ENCODE assay signal across 8 mouse cellular contexts in genomic region chr2:31106621-31107320, GRCm38 (mm10). TPM values are rescaled to one million over a fixed set of nuclear protein-coding genes. Genes with fewer than 3 reads are reported as not detected.
DNase-seq lines count a peak whose midpoint lies in the region; ATAC-seq lines count a peak whose summit lies in the region.

No protein-coding gene starts in this region.

- H3K4me3 ChIP-seq in lung, embryonic 16.5 days (ENCODE audit: low read length): no peak overlapping the region
- H3K4me3 ChIP-seq in heart, embryonic 16.5 days (ENCODE audit: low read length): no peak overlapping the region
- H3K4me3 ChIP-seq in neural tube, embryonic 15.5 days (replicated peaks): no peak overlapping the region

- peaks cover 13% of the 10 kb centered on the region for H3K4me1 ChIP-seq in lung, embryonic 16.5 days (replicated peaks; ENCODE audit: control insufficient read depth, insufficient read depth, low read length)
- peaks cover 34% of the 10 kb centered on the region for H3K4me1 ChIP-seq in heart, embryonic 16.5 days (ENCODE audit: control insufficient read depth, insufficient read depth, low read length)
- peaks cover 17% of the 10 kb centered on the region for H3K4me1 ChIP-seq in neural tube, embryonic 15.5 days

- H3K9ac ChIP-seq in lung, embryonic 16.5 days (ENCODE audit: low read length): no peak overlapping the region
- peak overlapping the region; percentile 12 for H3K9ac ChIP-seq in heart, embryonic 16.5 days (ENCODE audit: low read length)
- H3K9ac ChIP-seq in neural tube, embryonic 15.5 days (replicated peaks): peak overlapping the region; percentile 24

- peak overlapping the region; percentile 15 for H3K27ac ChIP-seq in lung, embryonic 16.5 days (ENCODE audit: low read length)
- peak overlapping the region; percentile 79 for H3K27ac ChIP-seq in heart, embryonic 16.5 days (ENCODE audit: low read length)
- peak overlapping the region; percentile 72 for H3K27ac ChIP-seq in neural tube, embryonic 15.5 days (replicated peaks)

- H3K27me3 ChIP-seq in lung, embryonic 16.5 days (ENCODE audit: control insufficient read depth, insufficient read depth, low read depth, low read length): no peaks in the 10 kb centered on the region
- H3K27me3 ChIP-seq in heart, embryonic 16.5 days (ENCODE audit: control insufficient read depth, insufficient read depth, low read length): no peaks in the 10 kb centered on the region
- H3K27me3 ChIP-seq in neural tube, embryonic 15.5 days (replicated peaks): no peaks in the 10 kb centered on the region

- 18% methylated on average over 11 of the region's 11 CpGs for WGBS in lung, embryonic 16.5 days
- WGBS in heart, embryonic 16.5 days: 12% methylated on average over 11 of the region's 11 CpGs
- 38% methylated on average over 11 of the region's 11 CpGs for WGBS in neural tube, embryonic 15.5 days

- 0 out of 2 replicates have a peak overlapping the region, but pooled peaks have one; percentile 19 for H3K4me2 ChIP-seq in lung, embryonic 16.5 days (ENCODE audit: low read depth, low read length)
- H3K4me2 ChIP-seq in heart, embryonic 16.5 days (ENCODE audit: low read depth, low read length): peak overlapping the region; percentile 27
- H3K4me2 ChIP-seq in neural tube, embryonic 15.5 days: peak overlapping the region; percentile 24

- peak; percentile 79 for ATAC-seq in lung, embryonic 16.5 days (ENCODE audit: low read depth)
- ATAC-seq in heart, embryonic 16.5 days (replicated peaks; ENCODE audit: extremely low read depth, insufficient read depth, low FRiP score): peak; percentile 81
- ATAC-seq in neural tube, embryonic 15.5 days (ENCODE audit: low FRiP score): peak; percentile 53; the same call in 1 of the 2 replicates

- DNase-seq in lung, postnatal 14 days: no peak
- peak; percentile 93 to 94 for DNase-seq in cerebellum, postnatal 10 days
- DNase-seq in kidney, postnatal 10 days: peak; percentile 70
- DNase-seq in thymus, adult 18-20 months: no peak
- DNase-seq in thymus, postnatal 36 days: no peak

- no peaks in the 10 kb centered on the region for H3K9me3 ChIP-seq in lung, embryonic 16.5 days (ENCODE audit: control insufficient read depth, low read length)
- no peaks in the 10 kb centered on the region for H3K9me3 ChIP-seq in heart, embryonic 16.5 days (replicated peaks; ENCODE audit: control insufficient read depth, low read length)
- no peaks in the 10 kb centered on the region for H3K9me3 ChIP-seq in neural tube, embryonic 15.5 days (replicated peaks)

- no peaks in the 10 kb centered on the region for H3K36me3 ChIP-seq in lung, embryonic 16.5 days (ENCODE audit: control insufficient read depth, insufficient read depth, low read length)
- no peaks in the 10 kb centered on the region for H3K36me3 ChIP-seq in heart, embryonic 16.5 days (ENCODE audit: control insufficient read depth, insufficient read depth)
- no peaks in the 10 kb centered on the region for H3K36me3 ChIP-seq in neural tube, embryonic 15.5 days

RNA-seq across cellular contexts. Expression of gene Fnbp1, which starts 35.0 kb away (rescaled TPM):
- polyA plus RNA-seq in lung, embryonic 16.5 days (2015; fragmentation: Nextera tagmentation; extraction: Ambion mirVana): 15.6 and 18.1 TPM in 2 replicates
- polyA plus RNA-seq in heart, embryonic 16.5 days (2015; fragmentation: Nextera tagmentation; extraction: Ambion mirVana): 20.3 and 23.7 TPM in 2 replicates
- polyA plus RNA-seq in neural tube, embryonic 15.5 days (2015; fragmentation: Nextera tagmentation; extraction: Ambion mirVana): 34.1 and 36.6 TPM in 2 replicates

RNA-seq across cellular contexts. Expression of gene Gpr107, which starts 45.3 kb away (rescaled TPM):
- 32.2 and 34.3 TPM in 2 replicates for polyA plus RNA-seq in lung, embryonic 16.5 days (2015; fragmentation: Nextera tagmentation; extraction: Ambion mirVana)
- polyA plus RNA-seq in heart, embryonic 16.5 days (2015; fragmentation: Nextera tagmentation; extraction: Ambion mirVana): 29.9 and 31.6 TPM in 2 replicates
- 33.7 and 36.3 TPM in 2 replicates for polyA plus RNA-seq in neural tube, embryonic 15.5 days (2015; fragmentation: Nextera tagmentation; extraction: Ambion mirVana)

Comparison
In these comparisons a context has a peak if more than half of its experiments do, and no peak if none do; other contexts are left out.
1. H3K27ac ChIP-seq: peak in every context shown above with its lines; median percentile 79 in heart, embryonic 16.5 days; 72 in neural tube, embryonic 15.5 days; 15 in lung, embryonic 16.5 days.
2. DNase-seq: peak in cerebellum, postnatal 10 days (2 of 2) and kidney, postnatal 10 days (single experiment); none in lung, postnatal 14 days (single experiment), thymus, adult 18-20 months (0 of 2) and thymus, postnatal 36 days (0 of 2).
3. Peak in every context shown above with its lines, with median percentiles within 50 percentile points of each other: ATAC-seq and H3K4me2 ChIP-seq.